Mouse (Mus musculus) cerebellum, adult 11 months (tissue): ENCODE data around the gene Myom3.

Source experiments
- DNase-seq: peaks from one replicate; pipeline ENCODE4 v3.0.0; 2022

The Myom3 gene

DNA sequence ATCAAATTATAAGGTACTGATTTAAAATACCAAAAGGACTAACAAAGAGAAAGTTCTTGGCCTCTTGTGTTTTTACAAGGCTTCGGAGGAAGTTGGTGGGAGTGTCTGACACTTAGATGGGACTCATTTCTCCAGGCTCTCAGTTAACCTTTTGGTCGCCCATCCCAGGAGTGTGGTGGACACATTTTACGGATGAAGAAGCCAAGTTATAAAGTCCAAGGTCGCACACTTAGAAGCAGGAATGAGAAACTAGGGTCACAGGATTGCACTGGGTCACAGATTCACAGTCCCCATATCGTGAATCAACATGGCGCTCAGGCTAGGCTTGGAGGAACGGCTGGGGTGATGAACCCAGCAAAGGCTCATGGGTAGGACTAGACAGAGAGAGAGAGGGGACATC is 2.1 kb downstream of the Myom3 start:
- DNase-seq = no peak

- DNase-seq = no peak
Measured at GRCm38 (mm10) chr4:135762251-135762906, 2.9 kb downstream of the Myom3 start.

- DNase-seq = no peak
Measured at GRCm38 (mm10) chr4:135764700-135765099, 5.2 kb downstream of the Myom3 start.

DNA sequence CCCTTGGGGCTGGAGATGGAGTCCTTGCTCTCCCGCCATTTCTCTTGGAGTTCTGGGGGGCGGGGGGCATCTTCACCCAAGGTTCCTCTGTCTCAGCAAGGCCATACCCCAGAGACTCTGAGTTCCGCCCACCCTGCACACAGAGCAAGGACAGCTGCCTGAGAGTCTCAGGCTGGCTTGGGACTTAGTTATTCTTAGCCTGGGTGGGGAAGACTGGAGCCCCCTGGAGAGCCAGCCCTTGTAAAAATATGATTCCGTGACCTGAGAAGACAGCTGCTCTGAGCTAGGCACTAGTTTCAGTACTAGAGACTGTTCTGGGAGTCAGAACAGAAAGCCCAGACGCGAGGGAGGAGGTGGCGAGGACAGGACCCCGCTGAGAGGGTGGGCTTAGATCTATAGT is 6.2 kb downstream of the Myom3 start:
- DNase-seq = no peak

GRCm38 (mm10) chr4:135766976-135767375 is 7.5 kb downstream of the Myom3 start:
- no peak for DNase-seq

- DNase-seq = peak; percentile 18
Measured at GRCm38 (mm10) chr4:135768572-135769526, 9.3 kb downstream of the Myom3 start.

GRCm38 (mm10) chr4:135770611-135771305 is 11.2 kb downstream of the Myom3 start:
- no peak for DNase-seq

DNA sequence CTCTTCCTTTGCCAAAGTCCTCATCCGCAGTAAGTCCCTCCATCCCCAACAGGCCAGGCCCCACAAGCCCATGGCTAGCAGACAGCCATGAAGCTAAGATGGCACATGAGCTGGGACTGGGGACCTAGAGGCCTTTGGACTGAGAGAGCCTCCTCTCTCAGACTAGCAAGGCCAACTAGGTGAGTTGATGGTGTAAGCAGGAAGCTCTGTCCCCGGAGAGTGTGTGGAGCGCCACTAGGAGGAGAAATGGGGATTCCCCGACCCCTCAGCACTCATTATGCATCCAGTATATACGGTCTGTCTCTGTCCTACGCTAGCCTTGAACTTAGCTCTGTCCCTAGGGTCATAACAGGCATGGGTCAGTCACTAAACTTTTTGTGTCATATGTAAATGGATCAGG is 12.1 kb downstream of the Myom3 start:
- no peak for DNase-seq

DNA sequence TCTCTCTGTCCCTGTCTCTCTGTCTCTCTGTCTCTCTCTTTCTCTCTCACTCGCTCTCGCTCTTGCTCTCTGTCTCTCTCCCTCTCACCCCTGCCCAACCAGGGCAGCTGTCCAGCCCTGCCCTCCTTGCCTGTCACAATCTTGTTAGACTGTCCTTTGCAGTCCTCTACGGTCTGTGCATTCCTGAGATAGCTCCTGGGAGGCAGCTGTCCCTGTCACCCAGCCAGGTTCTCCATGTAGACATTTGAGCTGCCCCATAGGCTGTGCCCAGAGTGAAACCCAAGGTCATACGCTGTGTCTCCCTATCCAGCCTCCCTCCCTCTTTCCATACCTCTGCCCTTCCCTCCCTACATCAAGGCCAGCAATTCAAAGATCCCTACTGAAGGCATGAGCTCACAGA is 13.2 kb downstream of the Myom3 start:
- DNase-seq = no peak

- DNase-seq = no peak
Measured at GRCm38 (mm10) chr4:135774496-135774895, 15.0 kb downstream of the Myom3 start.

DNA sequence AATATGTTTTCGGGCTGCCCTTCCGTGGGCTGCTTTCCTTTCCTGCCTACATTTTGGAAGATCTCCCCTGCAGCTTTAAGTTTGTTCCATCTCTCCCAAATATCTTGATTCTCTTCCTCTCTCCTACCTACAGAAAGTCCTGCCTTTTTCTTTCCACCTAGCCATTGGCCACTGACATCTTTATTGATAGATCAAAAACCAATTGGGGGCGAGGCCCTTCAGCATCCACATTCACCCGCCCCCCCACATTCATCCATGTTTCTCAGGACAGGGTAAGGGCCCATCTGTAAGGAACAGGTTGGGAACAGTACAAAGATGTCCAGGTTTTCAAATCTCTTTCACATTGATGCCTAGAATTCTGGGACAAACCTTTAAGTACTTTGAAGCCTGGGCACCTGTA is 17.3 kb downstream of the Myom3 start:
- no peak for DNase-seq

GRCm38 (mm10) chr4:135779661-135780060 is 20.1 kb downstream of the Myom3 start:
- DNase-seq = no peak

DNA sequence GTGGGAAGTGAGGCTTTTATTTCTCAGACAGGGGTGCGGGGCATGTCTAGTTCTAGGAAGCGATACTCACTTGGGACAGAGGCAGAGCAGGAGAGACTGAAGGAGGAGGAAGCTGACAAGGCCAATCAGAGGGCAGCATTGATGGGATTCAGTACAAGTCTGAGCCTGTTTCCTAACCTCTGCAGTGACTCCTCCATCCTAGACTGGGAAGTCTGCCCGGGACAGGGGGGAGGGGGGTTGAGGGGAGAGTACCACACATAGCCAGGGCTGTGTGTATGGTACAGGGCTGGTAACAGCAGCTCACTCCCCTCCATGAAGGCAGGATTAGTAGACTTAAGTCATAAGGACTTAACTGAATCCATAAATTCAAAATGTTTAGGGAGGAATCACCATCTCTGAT is 20.7 kb downstream of the Myom3 start:
- DNase-seq = no peak

- no peak for DNase-seq
Measured at GRCm38 (mm10) chr4:135781304-135781703, 21.8 kb downstream of the Myom3 start.

GRCm38 (mm10) chr4:135786581-135786980 is 27.1 kb downstream of the Myom3 start:
- no peak for DNase-seq

- no peak for DNase-seq
Measured at GRCm38 (mm10) chr4:135787271-135787670, 27.8 kb downstream of the Myom3 start.

DNA sequence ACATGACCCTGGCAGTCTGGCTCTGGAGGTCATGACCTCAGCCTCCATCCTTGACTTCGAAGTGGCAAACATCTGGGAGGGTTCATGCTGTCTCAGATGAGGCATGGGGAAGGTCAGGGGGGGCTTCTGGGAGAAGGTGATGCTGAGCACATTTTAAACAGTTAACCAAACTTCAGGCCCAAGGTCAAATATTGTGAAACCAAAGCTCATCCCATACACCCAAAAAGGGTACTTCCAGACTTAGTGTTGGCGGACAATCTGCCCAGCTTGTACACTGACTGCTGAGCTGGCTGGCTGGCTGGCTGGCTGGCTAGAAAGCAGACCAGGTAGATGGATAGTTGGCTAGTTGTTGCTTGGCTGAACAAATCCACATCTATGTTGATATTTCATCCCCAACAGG is 29.6 kb downstream of the Myom3 start:
- DNase-seq = no peak

DNA sequence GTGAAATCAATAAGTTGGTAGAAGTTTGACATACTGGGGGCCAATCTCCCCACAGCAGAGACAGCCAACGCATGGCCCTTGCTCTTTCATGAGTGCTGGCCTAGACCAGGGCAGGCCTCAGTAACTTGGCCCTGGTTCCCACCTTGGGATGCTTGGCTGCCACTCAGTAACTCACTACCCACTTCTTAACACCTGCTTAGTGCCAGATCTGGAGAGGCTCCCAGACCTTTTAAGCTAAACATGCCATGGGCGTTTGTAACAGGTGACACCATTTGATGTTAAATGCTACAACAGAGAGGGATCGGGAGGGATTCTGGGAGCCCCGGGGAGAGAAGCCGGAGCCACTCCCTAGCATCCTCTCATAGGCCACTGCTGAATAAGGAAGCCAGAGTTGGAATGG is 33.3 kb downstream of the Myom3 start:
- DNase-seq = no peak

DNA sequence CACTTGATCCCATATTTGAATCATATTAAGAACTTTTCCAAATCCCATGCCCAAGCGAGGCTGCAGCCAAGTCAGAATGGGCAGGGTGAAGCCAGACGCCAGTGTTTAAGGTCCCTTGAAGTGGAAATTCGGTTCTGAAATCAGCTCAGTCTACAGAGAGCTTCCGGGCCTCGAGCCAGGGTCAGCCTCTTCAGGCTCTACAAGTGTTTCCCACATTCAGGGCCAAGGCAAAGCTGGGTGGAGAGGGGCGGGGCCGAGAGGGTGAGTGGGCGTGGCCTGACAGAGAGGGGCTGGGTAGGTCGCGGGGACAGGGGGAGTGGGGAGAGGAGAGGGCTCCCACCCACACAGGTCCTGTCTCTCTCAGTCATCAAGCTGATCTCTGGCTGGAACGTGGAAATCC is 38.4 kb downstream of the Myom3 start:
- DNase-seq = no peak

DNA sequence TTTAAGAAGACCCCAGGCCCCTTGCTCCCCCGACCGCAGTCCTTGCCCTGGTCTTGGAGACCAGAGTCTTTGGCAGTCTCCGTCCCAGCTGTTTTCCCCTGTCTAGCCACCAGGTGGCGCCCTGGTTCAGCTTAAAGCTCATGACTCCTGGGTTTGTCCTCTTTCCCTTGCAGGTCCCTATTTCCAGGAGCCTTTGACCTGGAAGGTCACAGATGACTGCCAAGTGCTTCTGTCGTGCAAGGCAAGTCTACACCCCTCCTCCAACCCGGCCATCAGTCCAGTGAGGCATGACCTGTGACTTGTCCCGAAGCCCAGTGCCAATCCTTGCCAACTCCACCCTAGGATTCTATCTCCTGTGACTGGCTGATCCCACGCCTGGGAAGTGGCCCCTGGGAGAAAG is 42.0 kb downstream of the Myom3 start:
- peak; percentile 81 for DNase-seq

GRCm38 (mm10) chr4:135803299-135803698 is 43.8 kb downstream of the Myom3 start:
- no peak for DNase-seq

DNA sequence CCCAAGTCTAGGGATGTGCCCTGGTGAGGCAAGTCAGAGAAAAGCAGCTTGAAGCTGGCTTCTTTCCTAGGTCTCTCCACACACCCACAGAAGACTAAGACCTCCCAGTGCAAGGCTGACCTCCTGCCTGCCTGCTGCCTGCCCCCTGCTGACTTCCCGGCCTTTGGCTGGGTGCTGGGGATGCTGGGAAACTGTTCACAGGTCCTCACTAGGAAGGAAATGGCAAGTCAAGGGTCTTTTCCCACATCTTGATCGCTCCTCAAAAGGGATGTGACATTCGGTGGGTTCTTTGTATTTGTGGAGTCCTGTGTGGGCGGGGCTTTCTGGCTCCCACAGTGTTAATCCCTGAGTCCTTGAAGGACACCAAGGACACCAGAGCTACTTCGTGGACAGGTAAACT is 44.7 kb downstream of the Myom3 start:
- DNase-seq = no peak

DNA sequence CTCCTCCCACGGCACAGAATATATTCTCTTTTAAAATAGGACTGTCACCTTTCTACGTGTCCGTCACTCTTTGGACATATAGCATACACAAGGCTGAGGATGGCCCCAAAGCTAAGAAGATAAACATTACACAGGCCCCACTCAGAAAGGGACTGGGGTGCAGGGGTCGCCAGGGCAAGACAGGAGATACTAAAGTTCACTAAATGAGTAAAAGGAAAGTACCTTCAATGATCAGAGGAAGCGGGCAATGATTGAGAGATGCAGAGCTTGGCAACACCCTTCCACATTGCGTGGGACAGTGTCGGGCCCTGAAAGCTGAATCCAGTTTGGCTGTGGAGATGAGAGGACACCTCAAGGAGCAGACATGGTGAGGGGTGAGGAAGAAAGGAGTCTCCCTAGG is 55.4 kb downstream of the Myom3 start:
- DNase-seq = no peak
